In the genomic region with DNA sequence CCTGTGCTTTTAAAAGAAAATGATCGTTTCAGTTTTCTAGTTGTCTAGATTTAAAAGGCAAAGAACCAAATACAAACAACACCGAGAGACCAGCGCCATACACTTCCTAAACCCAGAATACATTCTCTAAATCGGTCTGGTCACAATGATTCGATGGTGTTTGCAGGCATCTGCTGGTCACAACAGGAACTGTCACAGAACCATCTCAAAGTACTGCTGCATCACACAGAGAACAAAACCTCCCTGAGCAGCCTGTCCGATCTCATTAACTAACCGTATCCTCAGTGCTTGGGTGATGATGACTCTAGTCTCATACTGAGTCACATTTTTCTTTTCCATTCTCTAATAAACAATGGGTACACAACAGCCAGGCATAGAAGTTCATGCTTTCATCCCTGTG, we compare ENCODE assay signal across 9 mouse cellular contexts. TPM values are rescaled to one million over a fixed set of nuclear protein-coding genes. Genes with fewer than 3 reads are reported as not detected.
DNase-seq lines count a peak whose midpoint lies in the region; ATAC-seq and TF ChIP-seq lines count a peak whose summit lies in the region.
"Had no signal": no experiment of that assay in that cellular context is flagged by ENCODE, and none has a peak within 500 bp of the region (broad histone marks: within the 10 kb centered on the region; RNA-seq: fewer than 3 reads in every experiment).

No protein-coding gene starts in this region.

- TF ChIP-seq CTCF in liver, embryonic 14.5 days (IDR thresholded peaks at IDR 0.05; ENCODE audit: low read depth): peak; percentile 27; the same call in 1 of the 2 replicates
- no peak for TF ChIP-seq CTCF in thymus, adult 2 months (IDR thresholded peaks at IDR 0.05; ENCODE audit: borderline replicate concordance, control insufficient read depth, extremely low read depth, insufficient read depth, low read length, poor library complexity)

- ATAC-seq in hindbrain, embryonic 16.5 days: peak; percentile 97
- ATAC-seq in liver, embryonic 14.5 days (ENCODE audit: insufficient read depth): no peak

- no peak overlapping the region for H3K27ac ChIP-seq in hindbrain, embryonic 16.5 days (ENCODE audit: low read depth, low read length)
- H3K27ac ChIP-seq in liver, embryonic 14.5 days: no peak overlapping the region
- no peak overlapping the region for H3K27ac ChIP-seq in thymus, adult 2 months (ENCODE audit: control insufficient read depth, insufficient read depth, low read length)

- H3K4me2 ChIP-seq in hindbrain, embryonic 16.5 days (ENCODE audit: low read length): peak overlapping the region; percentile 34
- no peak overlapping the region for H3K4me2 ChIP-seq in liver, embryonic 14.5 days (ENCODE audit: low read depth)

- no peaks in the 10 kb centered on the region for H3K36me3 ChIP-seq in hindbrain, embryonic 16.5 days (ENCODE audit: control insufficient read depth, insufficient read depth, low read length)
- H3K36me3 ChIP-seq in liver, embryonic 14.5 days (replicated peaks; ENCODE audit: control insufficient read depth, insufficient read depth, low read depth): no peaks in the 10 kb centered on the region
- H3K36me3 ChIP-seq in thymus, adult 2 months (ENCODE audit: control insufficient read depth, insufficient read depth, low read length): peaks cover 3% of the 10 kb centered on the region

- H3K27me3 ChIP-seq in hindbrain, embryonic 16.5 days (replicated peaks; ENCODE audit: control insufficient read depth, insufficient read depth, low read length): no peaks in the 10 kb centered on the region
- no peaks in the 10 kb centered on the region for H3K27me3 ChIP-seq in liver, embryonic 14.5 days (ENCODE audit: control insufficient read depth, insufficient read depth, low read length)
- no peaks in the 10 kb centered on the region for H3K27me3 ChIP-seq in thymus, adult 2 months (ENCODE audit: control insufficient read depth, insufficient read depth, low read length)

- DNase-seq in adrenal gland, postnatal 25 days: peak; percentile 3
- no peak for DNase-seq in adrenal gland, adult 8-10 months
- peak; percentile 73 for DNase-seq in A20 (ENCODE audit: low read depth, low spot score)
- peak; percentile 69 for DNase-seq in embryo, embryonic 10.5 days (ENCODE audit: low spot score)
- DNase-seq in liver, embryonic 14.5 days (ENCODE audit: low read depth in 3 of 3, low spot score in 3 of 3): no peak
- peak; percentile 23 for DNase-seq in right cerebral cortex, postnatal 14 days
- DNase-seq in thymus, adult 2 months: no peak

- no peak for TF ChIP-seq POLR2A in thymus, adult 2 months (IDR thresholded peaks at IDR 0.05; ENCODE audit: control insufficient read depth, extremely low read depth, insufficient read depth, low read length, poor library complexity)

- H3K9me3 ChIP-seq in hindbrain, embryonic 16.5 days (ENCODE audit: control insufficient read depth, low read length): no peaks in the 10 kb centered on the region
- no peaks in the 10 kb centered on the region for H3K9me3 ChIP-seq in liver, embryonic 14.5 days (ENCODE audit: control insufficient read depth, low read length)

- H3K4me1 ChIP-seq in hindbrain, embryonic 16.5 days (ENCODE audit: control insufficient read depth, insufficient read depth, low read depth, low read length): peaks cover 3% of the 10 kb centered on the region; the same call in 1 of the 2 replicates
- H3K4me1 ChIP-seq in liver, embryonic 14.5 days (replicated peaks; ENCODE audit: control insufficient read depth in 2 of 2, insufficient read depth in 2 of 2, low read length in 1 of 2): no peaks in the 10 kb centered on the region
- H3K4me1 ChIP-seq in thymus, adult 2 months (replicated peaks; ENCODE audit: control insufficient read depth, insufficient read depth, low read length): peaks cover 4% of the 10 kb centered on the region; the same call in 1 of the 2 replicates

- WGBS in hindbrain, embryonic 16.5 days: 15% methylated on average over 7 of the region's 7 CpGs
- WGBS in liver, embryonic 14.5 days (ENCODE audit: insufficient replicate concordance): 57% methylated on average over 7 of the region's 7 CpGs
- WGBS in thymus, adult 2 months: 85% methylated on average over 7 of the region's 7 CpGs

- no peak for TF ChIP-seq EP300 in liver, embryonic 14.5 days (IDR thresholded peaks at IDR 0.05; ENCODE audit: low read depth)

- no peak overlapping the region for H3K9ac ChIP-seq in hindbrain, embryonic 16.5 days (ENCODE audit: low read depth, low read length)
- H3K9ac ChIP-seq in liver, embryonic 14.5 days (replicated peaks): no peak overlapping the region

- no peak overlapping the region for H3K4me3 ChIP-seq in hindbrain, embryonic 16.5 days (ENCODE audit: low read length)
- no peak overlapping the region for H3K4me3 ChIP-seq in liver, embryonic 14.5 days (ENCODE audit: insufficient read depth in 1 of 2, low read depth in 2 of 2, low read length in 2 of 2)
- H3K4me3 ChIP-seq in thymus, adult 2 months (ENCODE audit: control insufficient read depth, insufficient read depth, low read length): no peak overlapping the region
- H3K4me3 ChIP-seq: erythroblast, embryonic 14.5 days had no signal

RNA-seq across cellular contexts. Expression of a gene that starts 59.1 kb away (rescaled TPM):
- total RNA-seq in adrenal gland, postnatal 25 days (2021): 4.6 and 12.9 TPM in 2 replicates
- total RNA-seq in adrenal gland, adult 8-10 months (2022): 1 to 10 TPM; 4.0 to 6.8 (median 5.0) TPM
- polyA plus RNA-seq in hindbrain, embryonic 16.5 days (2015; fragmentation: Nextera tagmentation; extraction: Ambion mirVana): 7.4 and 8.4 TPM in 2 replicates
- 0.82 and 1.1 TPM in 2 replicates for polyA plus RNA-seq in liver, embryonic 14.5 days (2012; rRNA removed)
- 1.5 and 1.7 TPM in 2 replicates for polyA plus RNA-seq in liver, embryonic 14.5 days (2014; fragmentation: Nextera tagmentation; extraction: Ambion mirVana)
- polyA plus RNA-seq in thymus, adult 2 months (2012; rRNA removed): 11.3 and 12.0 TPM in 2 replicates
- polyA plus RNA-seq: erythroblast, embryonic 14.5 days had no signal

Comparison
In these comparisons a context has a peak if more than half of its experiments do, and no peak if none do; other contexts are left out.
1. DNase-seq: peak in adrenal gland, postnatal 25 days (single experiment), A20 (single experiment), embryo, embryonic 10.5 days (single experiment) and right cerebral cortex, postnatal 14 days (single experiment); none in adrenal gland, adult 8-10 months (single experiment), liver, embryonic 14.5 days (0 of 3) and thymus, adult 2 months (single experiment).